Mouse (Mus musculus) ES-Bruce4 (cell line): Measurements from ENCODE around the gene Nr1h3. TPM values are rescaled to one million over a fixed set of nuclear protein-coding genes. Genes with fewer than 3 reads are reported as not detected.

Experiments
- H3K27ac ChIP-seq: 2 replicates; pipeline ENCODE4 v1.5.1; 2012; ENCODE audit warnings: low read length, inconsistent platforms; ENCODE audit not compliant: insufficient read depth
- H3K27me3 ChIP-seq: 2 replicates; pipeline ENCODE4 v1.6.1; 2012; ENCODE audit warnings: mild to moderate bottlenecking, low read length, inconsistent platforms; ENCODE audit not compliant: control insufficient read depth, poor library complexity, insufficient read depth, severe bottlenecking
- H3K36me3 ChIP-seq: 2 replicates; pipeline ENCODE4 v1.6.1; 2012; ENCODE audit warnings: inconsistent platforms, mild to moderate bottlenecking, low read length, moderate library complexity; ENCODE audit not compliant: control insufficient read depth, poor library complexity, insufficient read depth, severe bottlenecking
- H3K4me1 ChIP-seq: one replicate; pipeline ENCODE4 v1.8.1; 2011; ENCODE audit warnings: low read length; ENCODE audit not compliant: control insufficient read depth, insufficient read depth
- H3K4me3 ChIP-seq: 2 replicates; pipeline ENCODE4 v1.5.1; 2011; ENCODE audit warnings: low read depth, mild to moderate bottlenecking, low read length
- H3K9ac ChIP-seq: 2 replicates; pipeline ENCODE4 v1.6.1; 2012; ENCODE audit warnings: low read depth, mild to moderate bottlenecking, inconsistent platforms; ENCODE audit not compliant: poor library complexity, severe bottlenecking
- H3K9me3 ChIP-seq: replicated peaks from 2 replicates; pipeline ENCODE4 v1.6.1; 2012; ENCODE audit warnings: mild to moderate bottlenecking, low read length, inconsistent platforms; ENCODE audit not compliant: control insufficient read depth, poor library complexity, insufficient read depth, severe bottlenecking
- CTCF ChIP-seq: IDR thresholded peaks from one replicate; pipeline ENCODE4 v1.8.1; 2011; ENCODE audit warnings: low read depth, low read length
- EP300 ChIP-seq: IDR thresholded peaks from 2 replicates; pipeline ENCODE4 v1.6.1; 2011; ENCODE audit warnings: low read depth, low read length; ENCODE audit not compliant: insufficient read depth
- POLR2A ChIP-seq: IDR thresholded peaks from one replicate; pipeline ENCODE4 v1.8.1; 2011; ENCODE audit warnings: low read length; ENCODE audit not compliant: insufficient read depth
- polyA plus RNA-seq: library from polyadenylated mRNA; stranded (reverse); fragments of >200 nt; gene quantifications from 2 replicates; pipeline ENCODE4 v1.2.4, GENCODE M21; 2011; ENCODE audit warnings: low read depth; ENCODE audit not compliant: missing spikeins, insufficient read depth, insufficient read length

The Nr1h3 gene
- polyA plus RNA-seq, 1 experiment, result not detected

- H3K36me3 ChIP-seq, result no peaks in the 10 kb centered on the region
- no peak overlapping the region for H3K27ac ChIP-seq
- no peak overlapping the region for H3K9ac ChIP-seq
- TF ChIP-seq EP300 (no peak), POLR2A (no peak), CTCF (no peak)
- H3K4me3 ChIP-seq, result no peak overlapping the region
- no peaks in the 10 kb centered on the region for H3K4me1 ChIP-seq
- no peaks in the 10 kb centered on the region for H3K9me3 ChIP-seq
- H3K27me3 ChIP-seq, result no peaks in the 10 kb centered on the region
These were observed 12.1 kb downstream of the Nr1h3 start for GRCm38 (mm10) chr2:91190501-91190900.

- Histone ChIP-seq H3K9ac (no peak overlapping the region), H3K4me1 (peaks cover 3% of the 10 kb centered on the region), H3K4me3 (no peak overlapping the region), H3K27ac (no peak overlapping the region), H3K9me3 (no peaks in the 10 kb centered on the region), H3K27me3 (no peaks in the 10 kb centered on the region), H3K36me3 (no peaks in the 10 kb centered on the region)
- TF ChIP-seq EP300, result no peak
- no peak for TF ChIP-seq POLR2A
- no peak for TF ChIP-seq CTCF
These were observed 15.2 kb downstream of the Nr1h3 start for GRCm38 (mm10) chr2:91187431-91187830.

- Histone ChIP-seq H3K9me3 (no peaks in the 10 kb centered on the region), H3K36me3 (no peaks in the 10 kb centered on the region), H3K9ac (no peak overlapping the region), H3K27ac (no peak overlapping the region), H3K27me3 (no peaks in the 10 kb centered on the region), H3K4me1 (peaks cover 4% of the 10 kb centered on the region), H3K4me3 (no peak overlapping the region)
- no peak for TF ChIP-seq POLR2A
- no peak for TF ChIP-seq CTCF
- TF ChIP-seq EP300, result no peak
These were observed 16.4 kb downstream of the Nr1h3 start for GRCm38 (mm10) chr2:91186208-91186607.

- TF ChIP-seq EP300, result no peak
- no peak for TF ChIP-seq POLR2A
- TF ChIP-seq CTCF, result no peak
- Histone ChIP-seq H3K4me1 (peaks cover 4% of the 10 kb centered on the region), H3K27me3 (no peaks in the 10 kb centered on the region), H3K36me3 (no peaks in the 10 kb centered on the region), H3K9me3 (no peaks in the 10 kb centered on the region), H3K27ac (no peak within 1 kb of the TSS), H3K4me3 (peak within 1 kb of the TSS; percentile 57), H3K9ac (peak within 1 kb of the TSS; percentile 68)
These were observed 18.8 kb downstream of the Nr1h3 start, which contains the start of gene Madd for GRCm38 (mm10) chr2:91183711-91184405. Madd (minus strand) TSS chr2:91183837.

- Histone ChIP-seq H3K27me3 (no peaks in the 10 kb centered on the region), H3K9ac (no peak overlapping the region), H3K27ac (no peak overlapping the region), H3K9me3 (no peaks in the 10 kb centered on the region), H3K4me1 (peaks cover 4% of the 10 kb centered on the region), H3K4me3 (peak overlapping the region; percentile 57), H3K36me3 (no peaks in the 10 kb centered on the region)
- TF ChIP-seq CTCF, result no peak
- TF ChIP-seq EP300, result no peak
- no peak for TF ChIP-seq POLR2A
These were observed 19.5 kb downstream of the Nr1h3 start for GRCm38 (mm10) chr2:91183148-91183513.

GRCm38 (mm10) chr2:91182405-91183147 lies 20.1 kb downstream of the Nr1h3 start:
- no peaks in the 10 kb centered on the region for H3K27me3 ChIP-seq
- no peak overlapping the region for H3K27ac ChIP-seq
- H3K9ac ChIP-seq, result peak overlapping the region; percentile 68
- H3K36me3 ChIP-seq, result no peaks in the 10 kb centered on the region
- peaks cover 4% of the 10 kb centered on the region for H3K4me1 ChIP-seq
- no peaks in the 10 kb centered on the region for H3K9me3 ChIP-seq
- TF ChIP-seq POLR2A, result no peak
- peak overlapping the region; percentile 57 for H3K4me3 ChIP-seq
